Mouse (Mus musculus) intestine, postnatal 0 days (tissue): ENCODE measurements around the gene Cyp2u1. TPM values are rescaled to one million over a fixed set of nuclear protein-coding genes. Genes with fewer than 3 reads are reported as not detected.

Experiments
- ATAC-seq: fragments of 200-750 bp; cut with Nextera tagmentation; 2 replicates; pipeline ENCODE4 v1.8.0; 2017; ENCODE audit warnings: mild to moderate bottlenecking, moderate TSS enrichment, moderate library complexity
- H3K27ac ChIP-seq: fragments of 300-500 bp; sonication (generic); 2 replicates; pipeline ENCODE4 v1.5.1; 2014; ENCODE audit warnings: mild to moderate bottlenecking, low read depth, low read length, moderate library complexity
- H3K27me3 ChIP-seq: fragments of 300-500 bp; sonication (generic); replicated peaks from 2 replicates; pipeline ENCODE4 v1.6.1; 2014; ENCODE audit warnings: low read length, mixed read lengths; ENCODE audit not compliant: control insufficient read depth, insufficient read depth
- H3K36me3 ChIP-seq: fragments of 300-500 bp; sonication (generic); 2 replicates; pipeline ENCODE4 v1.6.1; 2014; ENCODE audit warnings: mild to moderate bottlenecking, moderate library complexity; ENCODE audit not compliant: control insufficient read depth, insufficient read depth
- H3K4me1 ChIP-seq: fragments of 300-500 bp; sonication (generic); replicated peaks from 2 replicates; pipeline ENCODE4 v1.6.1; 2014; ENCODE audit warnings: antibody characterized with exemption, low read length, mixed read lengths; ENCODE audit not compliant: control insufficient read depth, insufficient read depth
- H3K4me2 ChIP-seq: fragments of 300-500 bp; sonication (generic); replicated peaks from 2 replicates; pipeline ENCODE4 v1.6.1; 2014; ENCODE audit warnings: low read depth, mild to moderate bottlenecking, moderate library complexity
- H3K4me3 ChIP-seq: fragments of 300-500 bp; sonication (generic); 2 replicates; pipeline ENCODE4 v1.5.1; 2014; ENCODE audit warnings: low read depth, low read length
- H3K9ac ChIP-seq: fragments of 300-500 bp; sonication (generic); 2 replicates; pipeline ENCODE4 v1.6.1; 2014; ENCODE audit warnings: mild to moderate bottlenecking, low read depth, low read length
- H3K9me3 ChIP-seq: fragments of 300-500 bp; sonication (generic); 2 replicates; pipeline ENCODE4 v1.6.1; 2016; ENCODE audit warnings: mixed run types; ENCODE audit not compliant: control insufficient read depth
- CTCF ChIP-seq: sonication (generic); IDR thresholded peaks from 2 replicates; pipeline ENCODE4 v1.5.1; 2016; ENCODE audit warnings: low read depth, mild to moderate bottlenecking, control low read depth, antibody characterized with exemption, moderate library complexity
- WGBS: fragments of 180-500 bp; shearing (Covaris S2); extraction: QIAGEN DNeasy Blood & Tissue Kit; methylation state at CpG from one replicate; pipeline ENCODE4 v1.1.7; 2014; 5-methylcytosine and 5-hydroxymethylcytosine counted together
- polyA plus RNA-seq: library from polyadenylated mRNA; unstranded; fragments of >200 nt; fragmentation: Nextera tagmentation; extraction: Ambion mirVana; gene quantifications from 2 replicates; pipeline ENCODE4 v1.2.1, GENCODE M21; 2015

Cyp2u1 gene
- polyA plus RNA-seq, 1 experiment from 2014 or later: 17.1 TPM

GRCm38 (mm10) chr3:131255399-131255981, 47.5 kb downstream of the Cyp2u1 start:
- WGBS: 54% methylated on average over 3 of the region's 3 CpGs
- ATAC-seq: peak; percentile 76

GRCm38 (mm10) chr3:131254991-131255390, 48.0 kb downstream of the Cyp2u1 start:
- no peak overlapping the region for H3K4me3 ChIP-seq
- peaks cover 3% of the 10 kb centered on the region; the same call in 1 of the 2 replicates for H3K4me1 ChIP-seq
- H3K27me3 ChIP-seq: no peaks in the 10 kb centered on the region
- WGBS: 80% methylated on average over 4 of the region's 4 CpGs
- H3K4me2 ChIP-seq: no peak overlapping the region
- no peaks in the 10 kb centered on the region for H3K9me3 ChIP-seq
- H3K36me3 ChIP-seq: peaks cover 12% of the 10 kb centered on the region; the same call in 1 of the 2 replicates
- no peak overlapping the region for H3K9ac ChIP-seq
- ATAC-seq: no peak
- TF ChIP-seq CTCF: no peak
- H3K27ac ChIP-seq: peak overlapping the region; percentile 64

More at GRCm38 (mm10) chr3:131255399-131255981, 47.5 kb downstream of the Cyp2u1 start:
- H3K27ac ChIP-seq: peak overlapping the region; percentile 64
- no peak overlapping the region for H3K4me3 ChIP-seq
- H3K4me2 ChIP-seq: no peak overlapping the region
- H3K4me1 ChIP-seq: peaks cover 3% of the 10 kb centered on the region; the same call in 1 of the 2 replicates
- peaks cover 11% of the 10 kb centered on the region; the same call in 1 of the 2 replicates for H3K36me3 ChIP-seq
- H3K9me3 ChIP-seq: no peaks in the 10 kb centered on the region
- H3K9ac ChIP-seq: no peak overlapping the region
- no peaks in the 10 kb centered on the region for H3K27me3 ChIP-seq
- no peak for TF ChIP-seq CTCF

GRCm38 (mm10) chr3:131251601-131252000, 51.4 kb downstream of the Cyp2u1 start:
- Histone ChIP-seq H3K27ac (peak overlapping the region; percentile 29; the same call in 1 of the 2 replicates), H3K27me3 (no peaks in the 10 kb centered on the region), H3K4me2 (no peak overlapping the region), H3K9me3 (no peaks in the 10 kb centered on the region), H3K36me3 (peaks cover 45% of the 10 kb centered on the region), H3K4me3 (no peak overlapping the region), H3K4me1 (peaks cover 3% of the 10 kb centered on the region; the same call in 1 of the 2 replicates), H3K9ac (no peak overlapping the region)
- no peak for ATAC-seq
- 76% methylated on average over 7 of the region's 7 CpGs for WGBS
- no peak for TF ChIP-seq CTCF

GRCm38 (mm10) chr3:131250978-131251377, 52.0 kb downstream of the Cyp2u1 start:
- H3K4me1 ChIP-seq: peaks cover 3% of the 10 kb centered on the region; the same call in 1 of the 2 replicates
- H3K27me3 ChIP-seq: no peaks in the 10 kb centered on the region
- H3K4me2 ChIP-seq: no peak overlapping the region
- no peak overlapping the region for H3K4me3 ChIP-seq
- no peaks in the 10 kb centered on the region for H3K9me3 ChIP-seq
- peaks cover 52% of the 10 kb centered on the region for H3K36me3 ChIP-seq
- 81% methylated on average over 13 of the region's 13 CpGs for WGBS
- no peak for ATAC-seq
- peak overlapping the region; percentile 29 for H3K27ac ChIP-seq
- no peak for TF ChIP-seq CTCF
- H3K9ac ChIP-seq: no peak overlapping the region

GRCm38 (mm10) chr3:131250283-131250682, 52.7 kb downstream of the Cyp2u1 start:
- Histone ChIP-seq H3K4me3 (no peak overlapping the region), H3K36me3 (peaks cover 56% of the 10 kb centered on the region), H3K4me2 (no peak overlapping the region), H3K4me1 (peaks cover 3% of the 10 kb centered on the region; the same call in 1 of the 2 replicates), H3K27me3 (no peaks in the 10 kb centered on the region), H3K9ac (no peak overlapping the region), H3K27ac (peak overlapping the region; percentile 51), H3K9me3 (no peaks in the 10 kb centered on the region)
- no peak for TF ChIP-seq CTCF
- 29% methylated on average over 2 of the region's 2 CpGs for WGBS
- ATAC-seq: no peak

- Histone ChIP-seq H3K36me3 (peaks cover 62% of the 10 kb centered on the region), H3K27me3 (no peaks in the 10 kb centered on the region), H3K9me3 (no peaks in the 10 kb centered on the region), H3K4me2 (no peak overlapping the region), H3K4me3 (no peak overlapping the region), H3K9ac (no peak overlapping the region), H3K4me1 (peaks cover 3% of the 10 kb centered on the region; the same call in 1 of the 2 replicates), H3K27ac (no peak overlapping the region)
- ATAC-seq: no peak
- TF ChIP-seq CTCF: no peak
- WGBS: 81% methylated on average over 10 of the region's 10 CpGs
Measured at GRCm38 (mm10) chr3:131248444-131248843, 54.6 kb downstream of the Cyp2u1 start.
